Mouse (Mus musculus) kidney, embryonic 14.5 days (tissue): ENCODE measurements around the gene Zranb1. TPM values are rescaled to one million over a fixed set of nuclear protein-coding genes. Genes with fewer than 3 reads are reported as not detected.

Experiments used
- ATAC-seq: fragments of 200-750 bp; cut with Nextera tagmentation; 2 replicates; pipeline ENCODE4 v1.8.0; 2017; ENCODE audit warnings: moderate number of reproducible peaks, mild to moderate bottlenecking, moderate TSS enrichment, moderate library complexity; ENCODE audit not compliant: low FRiP score, low TSS enrichment
- H3K27ac ChIP-seq: fragments of 300-500 bp; sonication (generic); 2 replicates; pipeline ENCODE4 v1.5.1; 2014; ENCODE audit warnings: low read depth, mild to moderate bottlenecking, low read length, moderate library complexity, mixed read lengths
- H3K27me3 ChIP-seq: fragments of 300-500 bp; sonication (generic); 2 replicates; pipeline ENCODE4 v1.6.1; 2014; ENCODE audit warnings: mild to moderate bottlenecking, low read length; ENCODE audit not compliant: control insufficient read depth, insufficient read depth
- H3K36me3 ChIP-seq: fragments of 300-500 bp; sonication (generic); 2 replicates; pipeline ENCODE4 v1.6.1; 2014; ENCODE audit warnings: low read length, mixed read lengths; ENCODE audit not compliant: control insufficient read depth, insufficient read depth
- H3K4me1 ChIP-seq: fragments of 300-500 bp; sonication (generic); 2 replicates; pipeline ENCODE4 v1.6.1; 2014; ENCODE audit warnings: low read length, mixed read lengths; ENCODE audit not compliant: control insufficient read depth, insufficient read depth
- H3K4me2 ChIP-seq: fragments of 300-500 bp; sonication (generic); replicated peaks from 2 replicates; pipeline ENCODE4 v1.6.1; 2014; ENCODE audit warnings: low read depth, mild to moderate bottlenecking, low read length
- H3K4me3 ChIP-seq: fragments of 300-500 bp; sonication (generic); 2 replicates; pipeline ENCODE4 v1.5.1; 2014; ENCODE audit warnings: mild to moderate bottlenecking, low read length
- H3K9ac ChIP-seq: fragments of 300-500 bp; sonication (generic); 2 replicates; pipeline ENCODE4 v1.6.1; 2014; ENCODE audit warnings: low read depth, mild to moderate bottlenecking, low read length, moderate library complexity
- H3K9me3 ChIP-seq: fragments of 300-500 bp; sonication (generic); 2 replicates; pipeline ENCODE4 v1.6.1; 2016; ENCODE audit warnings: low read length; ENCODE audit not compliant: control insufficient read depth
- whole genome bisulfite sequencing: fragments of 180-500 bp; shearing (Covaris S2); extraction: QIAGEN DNeasy Blood & Tissue Kit; methylation state at CpG from one replicate; pipeline ENCODE4 v1.1.7; 2014; 5-methylcytosine and 5-hydroxymethylcytosine counted together
- polyA plus RNA-seq: library from polyadenylated mRNA; unstranded; fragments of >200 nt; fragmentation: Nextera tagmentation; extraction: Ambion mirVana; gene quantifications from 2 replicates; pipeline ENCODE4 v1.2.1, GENCODE M21; 2014

Zranb1 gene
- polyA plus RNA-seq, 1 experiment from 2014 or later, result 18.0 TPM

- WGBS, result 86% methylated on average over 2 of the region's 2 CpGs
- Histone ChIP-seq H3K9ac (no peak overlapping the region), H3K9me3 (no peaks in the 10 kb centered on the region), H3K4me1 (no peaks in the 10 kb centered on the region), H3K27me3 (no peaks in the 10 kb centered on the region), H3K36me3 (no peaks in the 10 kb centered on the region), H3K4me3 (no peak overlapping the region), H3K27ac (no peak overlapping the region), H3K4me2 (no peak overlapping the region)
- ATAC-seq, result no peak
Observed at GRCm38 (mm10) chr7:132939118-132939517, 8.2 kb downstream of the Zranb1 start.

- WGBS, result 93% methylated on average over 2 of the region's 2 CpGs
- no peak for ATAC-seq
- Histone ChIP-seq H3K4me2 (no peak overlapping the region), H3K4me3 (no peak overlapping the region), H3K27me3 (no peaks in the 10 kb centered on the region), H3K27ac (no peak overlapping the region), H3K9ac (no peak overlapping the region), H3K9me3 (no peaks in the 10 kb centered on the region), H3K4me1 (no peaks in the 10 kb centered on the region), H3K36me3 (no peaks in the 10 kb centered on the region)
Observed at GRCm38 (mm10) chr7:132940569-132940968, 9.6 kb downstream of the Zranb1 start.

- 90% methylated on average over 4 of the region's 4 CpGs for WGBS
- Histone ChIP-seq H3K4me1 (no peaks in the 10 kb centered on the region), H3K9ac (no peak overlapping the region), H3K9me3 (no peaks in the 10 kb centered on the region), H3K36me3 (no peaks in the 10 kb centered on the region), H3K27ac (no peak overlapping the region), H3K4me2 (no peak overlapping the region), H3K27me3 (no peaks in the 10 kb centered on the region), H3K4me3 (no peak overlapping the region)
- ATAC-seq, result no peak
Observed at GRCm38 (mm10) chr7:132949968-132950367, 19.0 kb downstream of the Zranb1 start.

GRCm38 (mm10) chr7:132950613-132951012 is 19.7 kb downstream of the Zranb1 start:
- no peak overlapping the region for H3K4me2 ChIP-seq
- ATAC-seq, result no peak
- no peaks in the 10 kb centered on the region for H3K9me3 ChIP-seq
- no peak overlapping the region for H3K4me3 ChIP-seq
- H3K9ac ChIP-seq, result no peak overlapping the region
- no peaks in the 10 kb centered on the region for H3K4me1 ChIP-seq
- H3K27ac ChIP-seq, result no peak overlapping the region
- no peaks in the 10 kb centered on the region for H3K27me3 ChIP-seq
- WGBS, result 90% methylated on average over 3 of the region's 3 CpGs
- no peaks in the 10 kb centered on the region for H3K36me3 ChIP-seq

GRCm38 (mm10) chr7:132964395-132964794 is 33.5 kb downstream of the Zranb1 start:
- Histone ChIP-seq H3K9ac (no peak overlapping the region), H3K4me1 (0 out of 2 replicates have a peak, but pooled peaks cover 5% of the 10 kb centered on the region), H3K4me2 (no peak overlapping the region), H3K9me3 (no peaks in the 10 kb centered on the region), H3K36me3 (peaks cover 14% of the 10 kb centered on the region; the same call in 1 of the 2 replicates), H3K27ac (no peak overlapping the region), H3K27me3 (no peaks in the 10 kb centered on the region), H3K4me3 (no peak overlapping the region)
- ATAC-seq, result peak; percentile 57; the same call in 1 of the 2 replicates
- 38% methylated on average over 3 of the region's 3 CpGs for WGBS

GRCm38 (mm10) chr7:132965707-132966106 is 34.8 kb downstream of the Zranb1 start:
- no peak overlapping the region for H3K4me2 ChIP-seq
- 0 out of 2 replicates have a peak, but pooled peaks cover 5% of the 10 kb centered on the region for H3K4me1 ChIP-seq
- peaks cover 17% of the 10 kb centered on the region; the same call in 1 of the 2 replicates for H3K36me3 ChIP-seq
- ATAC-seq, result no peak
- no peaks in the 10 kb centered on the region for H3K27me3 ChIP-seq
- H3K9ac ChIP-seq, result no peak overlapping the region
- no peak overlapping the region for H3K4me3 ChIP-seq
- H3K27ac ChIP-seq, result no peak overlapping the region
- 86% methylated on average over 2 of the region's 2 CpGs for WGBS
- H3K9me3 ChIP-seq, result no peaks in the 10 kb centered on the region

- 86% methylated on average over 2 of the region's 2 CpGs for WGBS
- no peaks in the 10 kb centered on the region for H3K27me3 ChIP-seq
- no peak for ATAC-seq
- no peak overlapping the region for H3K4me3 ChIP-seq
- H3K4me1 ChIP-seq, result no peaks in the 10 kb centered on the region
- no peaks in the 10 kb centered on the region for H3K9me3 ChIP-seq
- peaks cover 29% of the 10 kb centered on the region for H3K36me3 ChIP-seq
- H3K27ac ChIP-seq, result no peak overlapping the region
- H3K4me2 ChIP-seq, result no peak overlapping the region
- no peak overlapping the region for H3K9ac ChIP-seq
Observed at GRCm38 (mm10) chr7:132972079-132972478, 41.1 kb downstream of the Zranb1 start.

GRCm38 (mm10) chr7:132976079-132976478 is 45.1 kb downstream of the Zranb1 start:
- no peak for ATAC-seq
- Histone ChIP-seq H3K4me3 (no peak overlapping the region), H3K36me3 (peaks cover 23% of the 10 kb centered on the region), H3K9ac (no peak overlapping the region), H3K4me2 (no peak overlapping the region), H3K4me1 (no peaks in the 10 kb centered on the region), H3K27me3 (no peaks in the 10 kb centered on the region), H3K27ac (no peak overlapping the region), H3K9me3 (no peaks in the 10 kb centered on the region)
- 61% methylated on average over 2 of the region's 2 CpGs for WGBS

GRCm38 (mm10) chr7:132977981-132978380 is 47.0 kb downstream of the Zranb1 start:
- H3K4me3 ChIP-seq, result no peak overlapping the region
- no peaks in the 10 kb centered on the region for H3K4me1 ChIP-seq
- no peak for ATAC-seq
- H3K9ac ChIP-seq, result no peak overlapping the region
- no peak overlapping the region for H3K4me2 ChIP-seq
- H3K36me3 ChIP-seq, result peaks cover 34% of the 10 kb centered on the region
- 91% methylated on average over 2 of the region's 2 CpGs for WGBS
- no peak overlapping the region for H3K27ac ChIP-seq
- H3K9me3 ChIP-seq, result no peaks in the 10 kb centered on the region
- no peaks in the 10 kb centered on the region for H3K27me3 ChIP-seq
